Mouse (Mus musculus): ENCODE measurements around the gene Clba1. TPM values are rescaled to one million over a fixed set of nuclear protein-coding genes. Genes with fewer than 3 reads are reported as not detected.
"Not testable (repeated sequence)": the region's sequence is repeated elsewhere in the genome, so short reads cannot be mapped to it uniquely, and the experiment has no call there.

Clba1 gene
- polyA plus RNA-seq, 1 experiment from 2014 or later = 4.1 TPM

GRCm38 (mm10) chr12:112835046-112835445 lies 26.3 kb downstream of the Clba1 start:
- Histone ChIP-seq H3K9ac (ENCODE audit: low read depth, low read length) (no peak overlapping the region), H3K9me3 (ENCODE audit: control insufficient read depth, low read length) (peaks cover 7% of the 10 kb centered on the region), H3K27me3 (replicated peaks; ENCODE audit: control insufficient read depth, insufficient read depth, low read length) (no peaks in the 10 kb centered on the region; the same call in 1 of the 2 replicates), H3K4me2 (ENCODE audit: low read depth, low read length) (no peak overlapping the region), H3K4me3 (ENCODE audit: low read length) (no peak overlapping the region), H3K27ac (ENCODE audit: low read length) (no peak overlapping the region), H3K36me3 (ENCODE audit: control insufficient read depth, insufficient read depth, low read length) (no peaks in the 10 kb centered on the region), H3K4me1 (ENCODE audit: control insufficient read depth, insufficient read depth, low read length) (peaks cover 7% of the 10 kb centered on the region)
- ATAC-seq = no peak
- 69% methylated on average over 2 of the region's 2 CpGs for WGBS

GRCm38 (mm10) chr12:112840209-112841086 lies 31.7 kb downstream of the Clba1 start:
- ATAC-seq = no peak
- H3K36me3 ChIP-seq (ENCODE audit: control insufficient read depth, insufficient read depth, low read length) = no peaks in the 10 kb centered on the region

GRCm38 (mm10) chr12:112841338-112841892 lies 32.7 kb downstream of the Clba1 start:
- not testable (repeated sequence) for H3K36me3 ChIP-seq (ENCODE audit: control insufficient read depth, insufficient read depth, low read length); H3K9me3 ChIP-seq (ENCODE audit: control insufficient read depth, low read length); H3K4me1 ChIP-seq (ENCODE audit: control insufficient read depth, insufficient read depth, low read length); H3K4me2 ChIP-seq (ENCODE audit: low read depth, low read length); H3K27ac ChIP-seq (ENCODE audit: low read length); H3K4me3 ChIP-seq (ENCODE audit: low read length); H3K9ac ChIP-seq (ENCODE audit: low read depth, low read length); H3K27me3 ChIP-seq (replicated peaks; ENCODE audit: control insufficient read depth, insufficient read depth, low read length); ATAC-seq
- WGBS = 76% methylated on average over 4 of the region's 4 CpGs

More at GRCm38 (mm10) chr12:112840209-112841086, 31.7 kb downstream of the Clba1 start:
- H3K9me3 ChIP-seq (ENCODE audit: control insufficient read depth, low read length) = peaks cover 7% of the 10 kb centered on the region
- H3K27ac ChIP-seq (ENCODE audit: low read length) = no peak overlapping the region
- no peak overlapping the region for H3K9ac ChIP-seq (ENCODE audit: low read depth, low read length)
- WGBS = 70% methylated on average over 25 of the region's 25 CpGs
- H3K4me1 ChIP-seq (ENCODE audit: control insufficient read depth, insufficient read depth, low read length) = no peaks in the 10 kb centered on the region
- H3K27me3 ChIP-seq (replicated peaks; ENCODE audit: control insufficient read depth, insufficient read depth, low read length) = peaks cover 2% of the 10 kb centered on the region; the same call in 1 of the 2 replicates
- H3K4me3 ChIP-seq (ENCODE audit: low read length) = no peak overlapping the region
- no peak overlapping the region for H3K4me2 ChIP-seq (ENCODE audit: low read depth, low read length)

- H3K27me3 ChIP-seq (replicated peaks; ENCODE audit: control insufficient read depth, insufficient read depth, low read length); H3K9ac ChIP-seq (ENCODE audit: low read depth, low read length); ATAC-seq; H3K36me3 ChIP-seq (ENCODE audit: control insufficient read depth, insufficient read depth, low read length); H3K4me3 ChIP-seq (ENCODE audit: low read length); H3K4me2 ChIP-seq (ENCODE audit: low read depth, low read length); H3K9me3 ChIP-seq (ENCODE audit: control insufficient read depth, low read length); H3K27ac ChIP-seq (ENCODE audit: low read length); H3K4me1 ChIP-seq (ENCODE audit: control insufficient read depth, insufficient read depth, low read length): not testable (repeated sequence)
- WGBS = 77% methylated on average over 2 of the region's 2 CpGs
Measured at GRCm38 (mm10) chr12:112842128-112842527, 33.4 kb downstream of the Clba1 start.

GRCm38 (mm10) chr12:112843803-112844202 lies 35.1 kb downstream of the Clba1 start:
- no peaks in the 10 kb centered on the region for H3K4me1 ChIP-seq (ENCODE audit: control insufficient read depth, insufficient read depth, low read length)
- 22% methylated on average over 3 of the region's 3 CpGs for WGBS
- H3K27ac ChIP-seq (ENCODE audit: low read length) = no peak overlapping the region

GRCm38 (mm10) chr12:112847880-112848279 lies 39.1 kb downstream of the Clba1 start:
- no peaks in the 10 kb centered on the region for H3K36me3 ChIP-seq (ENCODE audit: control insufficient read depth, insufficient read depth, low read length)
- no peak for ATAC-seq
- H3K9ac ChIP-seq (ENCODE audit: low read depth, low read length) = no peak overlapping the region
- H3K27me3 ChIP-seq (replicated peaks; ENCODE audit: control insufficient read depth, insufficient read depth, low read length) = 0 out of 2 replicates have a peak, but pooled peaks cover 2% of the 10 kb centered on the region
- H3K4me3 ChIP-seq (ENCODE audit: low read length) = no peak overlapping the region
- no peak overlapping the region for H3K27ac ChIP-seq (ENCODE audit: low read length)
- H3K9me3 ChIP-seq (ENCODE audit: control insufficient read depth, low read length) = no peaks in the 10 kb centered on the region
- WGBS = 98% methylated on average over 2 of the region's 2 CpGs
- no peaks in the 10 kb centered on the region for H3K4me1 ChIP-seq (ENCODE audit: control insufficient read depth, insufficient read depth, low read length)
- no peak overlapping the region for H3K4me2 ChIP-seq (ENCODE audit: low read depth, low read length)

More at GRCm38 (mm10) chr12:112843803-112844202, 35.1 kb downstream of the Clba1 start:
- Histone ChIP-seq H3K4me2 (ENCODE audit: low read depth, low read length) (no peak overlapping the region), H3K27me3 (replicated peaks; ENCODE audit: control insufficient read depth, insufficient read depth, low read length) (peaks cover 2% of the 10 kb centered on the region; the same call in 1 of the 2 replicates), H3K4me3 (ENCODE audit: low read length) (no peak overlapping the region), H3K9me3 (ENCODE audit: control insufficient read depth, low read length) (peaks cover 7% of the 10 kb centered on the region), H3K36me3 (ENCODE audit: control insufficient read depth, insufficient read depth, low read length) (no peaks in the 10 kb centered on the region), H3K9ac (ENCODE audit: low read depth, low read length) (no peak overlapping the region)
- peak; percentile 86 for ATAC-seq

- H3K27me3 ChIP-seq (replicated peaks; ENCODE audit: control insufficient read depth, insufficient read depth, low read length) = 0 out of 2 replicates have a peak, but pooled peaks cover 2% of the 10 kb centered on the region
- no peak for ATAC-seq
- H3K9me3 ChIP-seq (ENCODE audit: control insufficient read depth, low read length) = no peaks in the 10 kb centered on the region
- H3K9ac ChIP-seq (ENCODE audit: low read depth, low read length) = no peak overlapping the region
- 72% methylated on average over 11 of the region's 11 CpGs for WGBS
- H3K4me3 ChIP-seq (ENCODE audit: low read length) = no peak overlapping the region
- H3K4me2 ChIP-seq (ENCODE audit: low read depth, low read length) = no peak overlapping the region
- H3K4me1 ChIP-seq (ENCODE audit: control insufficient read depth, insufficient read depth, low read length) = no peaks in the 10 kb centered on the region
- H3K36me3 ChIP-seq (ENCODE audit: control insufficient read depth, insufficient read depth, low read length) = no peaks in the 10 kb centered on the region
- no peak overlapping the region for H3K27ac ChIP-seq (ENCODE audit: low read length)
Measured at GRCm38 (mm10) chr12:112849235-112850022, 40.7 kb downstream of the Clba1 start.

GRCm38 (mm10) chr12:112850344-112850743 lies 41.6 kb downstream of the Clba1 start:
- Histone ChIP-seq H3K27ac (ENCODE audit: low read length) (no peak overlapping the region), H3K4me2 (ENCODE audit: low read depth, low read length) (no peak overlapping the region), H3K4me3 (ENCODE audit: low read length) (no peak overlapping the region), H3K4me1 (ENCODE audit: control insufficient read depth, insufficient read depth, low read length) (no peaks in the 10 kb centered on the region), H3K9ac (ENCODE audit: low read depth, low read length) (no peak overlapping the region), H3K36me3 (ENCODE audit: control insufficient read depth, insufficient read depth, low read length) (no peaks in the 10 kb centered on the region), H3K27me3 (replicated peaks; ENCODE audit: control insufficient read depth, insufficient read depth, low read length) (0 out of 2 replicates have a peak, but pooled peaks cover under 1% of the 10 kb centered on the region), H3K9me3 (ENCODE audit: control insufficient read depth, low read length) (no peaks in the 10 kb centered on the region)
- ATAC-seq = no peak
- WGBS = 87% methylated on average over 9 of the region's 9 CpGs

GRCm38 (mm10) chr12:112851116-112851515 lies 42.4 kb downstream of the Clba1 start:
- H3K27me3 ChIP-seq (replicated peaks; ENCODE audit: control insufficient read depth, insufficient read depth, low read length) = no peaks in the 10 kb centered on the region
- H3K27ac ChIP-seq (ENCODE audit: low read length) = no peak overlapping the region
- H3K9me3 ChIP-seq (ENCODE audit: control insufficient read depth, low read length) = no peaks in the 10 kb centered on the region
- no peak overlapping the region for H3K4me3 ChIP-seq (ENCODE audit: low read length)
- 40% methylated on average over 8 of the region's 8 CpGs for WGBS
- no peaks in the 10 kb centered on the region for H3K36me3 ChIP-seq (ENCODE audit: control insufficient read depth, insufficient read depth, low read length)
- no peaks in the 10 kb centered on the region for H3K4me1 ChIP-seq (ENCODE audit: control insufficient read depth, insufficient read depth, low read length)
- ATAC-seq = no peak
- H3K4me2 ChIP-seq (ENCODE audit: low read depth, low read length) = no peak overlapping the region
- H3K9ac ChIP-seq (ENCODE audit: low read depth, low read length) = no peak overlapping the region

Data from intestine, embryonic 16.5 days (tissue).